Mouse (Mus musculus): ENCODE measurements around the gene Cfap73.

- TF ChIP-seq CTCF (IDR thresholded peaks at IDR 0.05; ENCODE audit: low read depth) (no peak), EP300 (IDR thresholded peaks at IDR 0.05; ENCODE audit: low read depth) (no peak)
Observed at GRCm38 (mm10) chr5:120647361-120647760, 13.3 kb upstream of the Cfap73 start.
